Mouse (Mus musculus) lung, postnatal 14 days (tissue): ENCODE data around the gene Itsn1.
A peak's percentile ranks its signal among the peaks of the same experiment; 100 is the strongest.

Experiments
- DNase-seq: peaks from one replicate; pipeline ENCODE4 v3.0.0; 2021

Gene Itsn1

GRCm38 (mm10) chr16:91770662-91771061 lies 41.6 kb downstream of the Itsn1 start:
- DNase-seq = no peak

- no peak for DNase-seq
Observed at GRCm38 (mm10) chr16:91771334-91771733, 42.3 kb downstream of the Itsn1 start.

GRCm38 (mm10) chr16:91772586-91772985 lies 43.5 kb downstream of the Itsn1 start:
- DNase-seq = no peak

GRCm38 (mm10) chr16:91779576-91779975 lies 50.5 kb downstream of the Itsn1 start:
- no peak for DNase-seq

GRCm38 (mm10) chr16:91780151-91780550 lies 51.1 kb downstream of the Itsn1 start:
- DNase-seq = no peak

- no peak for DNase-seq
Observed at GRCm38 (mm10) chr16:91780826-91781225, 51.7 kb downstream of the Itsn1 start.

- no peak for DNase-seq
Observed at GRCm38 (mm10) chr16:91783191-91783590, 54.1 kb downstream of the Itsn1 start.

- no peak for DNase-seq
Observed at GRCm38 (mm10) chr16:91784298-91784697, 55.2 kb downstream of the Itsn1 start.

- peak; percentile 64 for DNase-seq
Observed at GRCm38 (mm10) chr16:91786425-91786824, 57.3 kb downstream of the Itsn1 start.

GRCm38 (mm10) chr16:91789728-91790127 lies 60.6 kb downstream of the Itsn1 start:
- no peak for DNase-seq

GRCm38 (mm10) chr16:91792477-91793196 lies 63.6 kb downstream of the Itsn1 start:
- no peak for DNase-seq

GRCm38 (mm10) chr16:91793507-91794278 lies 64.6 kb downstream of the Itsn1 start:
- no peak for DNase-seq

GRCm38 (mm10) chr16:91794306-91794705 lies 65.2 kb downstream of the Itsn1 start:
- no peak for DNase-seq

- no peak for DNase-seq
Observed at GRCm38 (mm10) chr16:91795044-91795443, 66.0 kb downstream of the Itsn1 start.

- DNase-seq = no peak
Observed at GRCm38 (mm10) chr16:91795606-91796005, 66.5 kb downstream of the Itsn1 start.

GRCm38 (mm10) chr16:91801426-91801825 lies 72.3 kb downstream of the Itsn1 start:
- no peak for DNase-seq

- DNase-seq = no peak
Observed at GRCm38 (mm10) chr16:91802461-91803062, 73.5 kb downstream of the Itsn1 start.

- DNase-seq = no peak
Observed at GRCm38 (mm10) chr16:91804418-91804817, 75.3 kb downstream of the Itsn1 start.

- no peak for DNase-seq
Observed at GRCm38 (mm10) chr16:91804831-91805230, 75.8 kb downstream of the Itsn1 start.

- no peak for DNase-seq
Observed at GRCm38 (mm10) chr16:91810235-91810634, 81.2 kb downstream of the Itsn1 start.

GRCm38 (mm10) chr16:91811339-91811738 lies 82.3 kb downstream of the Itsn1 start:
- no peak for DNase-seq

GRCm38 (mm10) chr16:91811876-91812275 lies 82.8 kb downstream of the Itsn1 start:
- DNase-seq = no peak

- no peak for DNase-seq
Observed at GRCm38 (mm10) chr16:91813543-91813942, 84.5 kb downstream of the Itsn1 start.

GRCm38 (mm10) chr16:91815067-91815466 lies 86.0 kb downstream of the Itsn1 start:
- DNase-seq = no peak
